Mouse (Mus musculus) hindbrain, embryonic 11.5 days (tissue): ENCODE measurements around the gene St6galnac6. TPM values are rescaled to one million over a fixed set of nuclear protein-coding genes. Genes with fewer than 3 reads are reported as not detected.
A peak's percentile ranks its signal among the peaks of the same experiment; 100 is the strongest.

Experiments used
- ATAC-seq: fragments of 200-750 bp; cut with Nextera tagmentation; 2 replicates; pipeline ENCODE4 v1.8.0; 2017; ENCODE audit warnings: mild to moderate bottlenecking, moderate TSS enrichment, moderate library complexity; ENCODE audit not compliant: low FRiP score
- DNase-seq: peaks from one replicate; pipeline ENCODE4 v3.0.0-alpha.2; 2015; ENCODE audit warnings: low spot score
- H3K27ac ChIP-seq: fragments of 300-500 bp; sonication (generic); 2 replicates; pipeline ENCODE4 v1.5.1; 2014; ENCODE audit warnings: mild to moderate bottlenecking, low read depth, low read length
- H3K27me3 ChIP-seq: fragments of 300-500 bp; sonication (generic); 2 replicates; pipeline ENCODE4 v1.6.1; 2014; ENCODE audit warnings: mild to moderate bottlenecking, low read length, moderate library complexity, mixed read lengths; ENCODE audit not compliant: control insufficient read depth, insufficient read depth
- H3K36me3 ChIP-seq: fragments of 300-500 bp; sonication (generic); 2 replicates; pipeline ENCODE4 v1.6.1; 2014; ENCODE audit warnings: mild to moderate bottlenecking, low read length, moderate library complexity, mixed read lengths; ENCODE audit not compliant: control insufficient read depth, insufficient read depth
- H3K4me1 ChIP-seq: fragments of 300-500 bp; sonication (generic); replicated peaks from 2 replicates; pipeline ENCODE4 v1.6.1; 2014; ENCODE audit warnings: low read length, mixed read lengths; ENCODE audit not compliant: control insufficient read depth, insufficient read depth
- H3K4me2 ChIP-seq: fragments of 300-500 bp; sonication (generic); replicated peaks from 2 replicates; pipeline ENCODE4 v1.6.1; 2014; ENCODE audit warnings: mild to moderate bottlenecking, low read depth, low read length
- H3K4me3 ChIP-seq: fragments of 300-500 bp; sonication (generic); 2 replicates; pipeline ENCODE4 v1.5.1; 2014; ENCODE audit warnings: low read depth, low read length
- H3K9ac ChIP-seq: fragments of 300-500 bp; sonication (generic); 2 replicates; pipeline ENCODE4 v1.6.1; 2014; ENCODE audit warnings: low read depth, low read length
- H3K9me3 ChIP-seq: fragments of 300-500 bp; sonication (generic); 2 replicates; pipeline ENCODE4 v1.6.1; 2016; ENCODE audit warnings: low read length; ENCODE audit not compliant: control insufficient read depth
- WGBS: fragments of 180-500 bp; shearing (Covaris S2); extraction: QIAGEN DNeasy Blood & Tissue Kit; methylation state at CpG from one replicate; pipeline ENCODE4 v1.1.7; 2014; 5-methylcytosine and 5-hydroxymethylcytosine counted together
- polyA plus RNA-seq: library from polyadenylated mRNA; unstranded; fragments of >200 nt; fragmentation: Nextera tagmentation; extraction: Ambion mirVana; gene quantifications from 2 replicates; pipeline ENCODE4 v1.2.1, GENCODE M21; 2014

Gene St6galnac6
- polyA plus RNA-seq, 1 experiment from 2014 or later: 5.0 TPM

GRCm38 (mm10) chr2:32646379-32647056 lies 47.0 kb downstream of the St6galnac6 start, which contains the start of gene Eng:
TSS of gene Eng (plus strand) at chr2:32646595.
- Histone ChIP-seq H3K27ac (no peak within 1 kb of the TSS), H3K4me1 (no peaks in the 10 kb centered on the region), H3K4me3 (peak within 1 kb of the TSS; percentile 6; the same call in 1 of the 2 replicates), H3K4me2 (no peak within 1 kb of the TSS), H3K36me3 (no peaks in the 10 kb centered on the region), H3K27me3 (no peaks in the 10 kb centered on the region), H3K9me3 (no peaks in the 10 kb centered on the region), H3K9ac (no peak within 1 kb of the TSS)
- 53% methylated on average over 31 of the region's 31 CpGs for WGBS
- ATAC-seq: no peak
- no peak for DNase-seq

DNA sequence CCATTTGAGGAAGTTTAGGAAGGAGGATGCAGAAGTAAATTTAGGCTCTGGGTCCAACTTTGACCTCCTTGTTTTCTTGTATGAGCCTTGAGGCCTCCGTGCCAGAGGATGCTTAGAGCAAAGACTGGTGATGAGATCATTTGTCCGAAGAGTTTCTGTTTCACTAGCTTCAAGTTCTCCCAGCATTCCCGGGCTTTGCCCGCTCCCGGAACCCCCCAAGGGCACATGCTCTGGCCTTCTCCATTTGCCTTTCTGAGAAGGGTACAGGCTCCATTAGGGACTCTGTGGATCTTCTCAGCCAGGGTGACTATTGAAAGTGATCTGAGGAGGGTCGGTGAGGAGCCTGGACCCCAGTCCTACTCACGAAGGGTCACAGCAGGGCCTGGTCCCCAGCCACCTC lies 47.9 kb downstream of the St6galnac6 start:
- Histone ChIP-seq H3K27ac (no peak overlapping the region), H3K9ac (no peak overlapping the region), H3K27me3 (no peaks in the 10 kb centered on the region), H3K4me1 (no peaks in the 10 kb centered on the region), H3K4me2 (no peak overlapping the region), H3K36me3 (no peaks in the 10 kb centered on the region), H3K4me3 (0 out of 2 replicates have a peak overlapping the region, but pooled peaks have one; percentile 6), H3K9me3 (no peaks in the 10 kb centered on the region)
- no peak for DNase-seq
- 91% methylated on average over 7 of the region's 7 CpGs for WGBS
- no peak for ATAC-seq

GRCm38 (mm10) chr2:32653764-32654163 lies 54.3 kb downstream of the St6galnac6 start:
- Histone ChIP-seq H3K9me3 (no peaks in the 10 kb centered on the region), H3K36me3 (no peaks in the 10 kb centered on the region), H3K27ac (no peak overlapping the region), H3K27me3 (no peaks in the 10 kb centered on the region), H3K4me3 (no peak overlapping the region), H3K9ac (no peak overlapping the region), H3K4me2 (no peak overlapping the region), H3K4me1 (no peaks in the 10 kb centered on the region)
- 39% methylated on average over 7 of the region's 7 CpGs for WGBS
- DNase-seq: no peak
- no peak for ATAC-seq

DNA sequence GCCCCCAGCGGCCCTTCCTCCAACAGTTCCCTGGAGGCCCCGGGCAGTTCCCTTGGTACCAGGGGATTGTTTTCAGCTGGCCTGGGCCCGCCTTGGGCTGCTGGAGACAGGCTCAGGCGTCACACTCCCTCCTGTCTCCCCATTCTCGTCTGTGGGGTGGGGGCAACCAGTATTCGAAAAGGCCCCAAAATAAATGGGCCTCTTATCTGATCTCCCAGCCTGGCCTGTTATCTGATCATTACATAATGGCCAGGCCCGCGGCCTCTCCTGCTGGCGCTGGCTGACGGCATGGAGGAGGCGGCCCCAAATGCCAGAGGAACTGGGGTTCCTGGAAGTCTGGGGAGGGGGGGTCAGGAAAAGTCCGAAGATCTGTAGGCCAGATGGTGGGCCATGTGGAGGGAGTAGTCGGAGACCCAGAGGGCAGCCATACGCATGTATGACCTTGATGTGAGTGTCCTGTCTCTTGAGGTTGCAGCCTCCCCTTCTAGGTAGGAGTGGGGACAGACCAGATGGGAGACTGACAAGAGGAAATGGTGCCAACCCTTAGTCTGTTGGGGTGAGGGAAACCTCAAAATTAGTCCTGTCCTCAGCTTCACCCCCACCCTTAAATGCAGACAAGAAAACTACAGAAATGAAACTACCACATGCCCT lies 55.4 kb downstream of the St6galnac6 start:
- H3K27ac ChIP-seq: 0 out of 2 replicates have a peak overlapping the region, but pooled peaks have one; percentile 37
- H3K4me1 ChIP-seq: no peaks in the 10 kb centered on the region
- no peaks in the 10 kb centered on the region for H3K9me3 ChIP-seq
- H3K36me3 ChIP-seq: no peaks in the 10 kb centered on the region
- no peak overlapping the region for H3K4me3 ChIP-seq
- 77% methylated on average over 14 of the region's 14 CpGs for WGBS
- DNase-seq: no peak
- no peaks in the 10 kb centered on the region for H3K27me3 ChIP-seq
- ATAC-seq: no peak
- H3K4me2 ChIP-seq: no peak overlapping the region
- H3K9ac ChIP-seq: no peak overlapping the region

GRCm38 (mm10) chr2:32655394-32655744 lies 55.9 kb downstream of the St6galnac6 start:
- WGBS: 91% methylated on average over 3 of the region's 3 CpGs
- Histone ChIP-seq H3K4me1 (no peaks in the 10 kb centered on the region), H3K27me3 (no peaks in the 10 kb centered on the region)

GRCm38 (mm10) chr2:32655826-32656225 lies 56.3 kb downstream of the St6galnac6 start:
- Histone ChIP-seq H3K4me3 (no peak overlapping the region), H3K27ac (peak overlapping the region; percentile 37; the same call in 1 of the 2 replicates), H3K4me2 (no peak overlapping the region), H3K27me3 (no peaks in the 10 kb centered on the region), H3K36me3 (no peaks in the 10 kb centered on the region), H3K9ac (no peak overlapping the region), H3K9me3 (no peaks in the 10 kb centered on the region), H3K4me1 (no peaks in the 10 kb centered on the region)
- ATAC-seq (no peak), DNase-seq (peak; percentile 42)
- 71% methylated on average over 12 of the region's 12 CpGs for WGBS

More at GRCm38 (mm10) chr2:32655394-32655744, 55.9 kb downstream of the St6galnac6 start:
- Histone ChIP-seq H3K4me2 (no peak overlapping the region), H3K9me3 (no peaks in the 10 kb centered on the region), H3K27ac (peak overlapping the region; percentile 37; the same call in 1 of the 2 replicates), H3K4me3 (no peak overlapping the region), H3K36me3 (no peaks in the 10 kb centered on the region), H3K9ac (no peak overlapping the region)
- ATAC-seq (no peak), DNase-seq (no peak)

- no peaks in the 10 kb centered on the region for H3K4me1 ChIP-seq
- ATAC-seq: no peak
- H3K27me3 ChIP-seq: no peaks in the 10 kb centered on the region
- no peak overlapping the region for H3K4me3 ChIP-seq
- H3K36me3 ChIP-seq: no peaks in the 10 kb centered on the region
- H3K4me2 ChIP-seq: no peak overlapping the region
- no peak overlapping the region for H3K9ac ChIP-seq
- 80% methylated on average over 2 of the region's 2 CpGs for WGBS
- DNase-seq: no peak
- no peak overlapping the region for H3K27ac ChIP-seq
- H3K9me3 ChIP-seq: no peaks in the 10 kb centered on the region
Observed at GRCm38 (mm10) chr2:32658873-32659272, 59.4 kb downstream of the St6galnac6 start.

DNA sequence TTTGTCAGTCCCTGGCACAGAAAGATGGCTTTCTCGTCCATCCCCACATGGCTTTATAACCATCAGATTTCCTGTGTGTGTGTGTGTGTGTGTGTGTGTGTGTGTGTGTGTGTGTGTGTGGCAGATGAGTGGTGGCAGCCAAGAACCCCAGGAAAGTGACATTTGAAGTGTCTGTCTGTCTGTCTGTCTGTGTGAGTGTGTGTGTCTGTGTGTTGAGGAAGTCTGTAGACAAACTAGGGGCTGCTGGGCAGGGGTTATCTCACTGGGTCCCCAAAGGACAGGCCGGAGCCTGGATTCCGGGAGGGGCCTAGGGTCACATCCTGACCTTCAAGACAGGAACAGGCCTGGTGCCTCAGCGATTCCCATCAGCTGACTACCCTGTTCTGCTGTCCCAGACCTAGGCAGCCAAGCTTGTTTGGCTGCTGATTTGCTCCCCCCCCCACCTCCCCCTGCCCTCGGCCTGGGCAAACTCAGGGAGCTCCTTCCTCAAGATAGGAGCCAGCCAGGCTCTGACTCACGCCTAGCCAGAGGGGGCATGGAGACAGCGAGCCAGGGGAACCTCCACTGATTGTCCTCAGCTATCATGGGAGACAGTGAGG lies 62.1 kb downstream of the St6galnac6 start:
- no peak for DNase-seq
- Histone ChIP-seq H3K27ac (no peak overlapping the region; the same call in 1 of the 2 replicates), H3K4me1 (no peaks in the 10 kb centered on the region), H3K9me3 (no peaks in the 10 kb centered on the region), H3K4me2 (no peak overlapping the region), H3K27me3 (no peaks in the 10 kb centered on the region), H3K36me3 (no peaks in the 10 kb centered on the region), H3K9ac (no peak overlapping the region), H3K4me3 (no peak overlapping the region)
- no peak for ATAC-seq
- 48% methylated on average over 7 of the region's 7 CpGs for WGBS
